Mouse (Mus musculus) forebrain, embryonic 11.5 days (tissue): ENCODE measurements around the gene Prn. TPM values are rescaled to one million over a fixed set of nuclear protein-coding genes. Genes with fewer than 3 reads are reported as not detected.

Experiments
- ATAC-seq: fragments of 200-750 bp; cut with Nextera tagmentation; replicated peaks from 2 replicates; pipeline ENCODE4 v1.8.0; 2017; ENCODE audit warnings: moderate TSS enrichment; ENCODE audit not compliant: low FRiP score
- DNase-seq: peaks from one replicate; pipeline ENCODE4 v3.0.0-alpha.2; 2017; ENCODE audit warnings: low spot score
- H3K27ac ChIP-seq: fragments of 300-500 bp; sonication (generic); 2 replicates; pipeline ENCODE4 v1.5.1; 2014; ENCODE audit warnings: low read depth, low read length
- H3K27me3 ChIP-seq: fragments of 300-500 bp; sonication (generic); 2 replicates; pipeline ENCODE4 v1.6.1; 2014; ENCODE audit warnings: mild to moderate bottlenecking, low read length, mixed read lengths; ENCODE audit not compliant: control insufficient read depth, insufficient read depth
- H3K36me3 ChIP-seq: fragments of 300-500 bp; sonication (generic); 2 replicates; pipeline ENCODE4 v1.6.1; 2014; ENCODE audit warnings: mild to moderate bottlenecking, low read length, moderate library complexity, mixed read lengths; ENCODE audit not compliant: control insufficient read depth, insufficient read depth
- H3K4me1 ChIP-seq: fragments of 300-500 bp; sonication (generic); replicated peaks from 2 replicates; pipeline ENCODE4 v1.6.1; 2014; ENCODE audit warnings: low read length, mixed read lengths; ENCODE audit not compliant: control insufficient read depth, insufficient read depth
- H3K4me2 ChIP-seq: fragments of 300-500 bp; sonication (generic); 2 replicates; pipeline ENCODE4 v1.6.1; 2014; ENCODE audit warnings: low read depth, mild to moderate bottlenecking, low read length, moderate library complexity, mixed read lengths; ENCODE audit not compliant: severe bottlenecking
- H3K4me3 ChIP-seq: fragments of 300-500 bp; sonication (generic); 2 replicates; pipeline ENCODE4 v1.5.1; 2014; ENCODE audit warnings: low read depth, low read length
- H3K9ac ChIP-seq: fragments of 300-500 bp; sonication (generic); 2 replicates; pipeline ENCODE4 v1.6.1; 2014; ENCODE audit warnings: low read length
- H3K9me3 ChIP-seq: fragments of 300-500 bp; sonication (generic); 2 replicates; pipeline ENCODE4 v1.6.1; 2016; ENCODE audit warnings: low read length, mixed read lengths; ENCODE audit not compliant: control insufficient read depth
- WGBS: fragments of 180-500 bp; shearing (Covaris S2); extraction: QIAGEN DNeasy Blood & Tissue Kit; methylation state at CpG from one replicate; pipeline ENCODE4 v1.1.7; 2014; 5-methylcytosine and 5-hydroxymethylcytosine counted together
- polyA plus RNA-seq: library from polyadenylated mRNA; unstranded; fragments of >200 nt; fragmentation: Nextera tagmentation; extraction: Ambion mirVana; gene quantifications from 2 replicates; pipeline ENCODE4 v1.2.1, GENCODE M21; 2014

The Prn gene
- polyA plus RNA-seq, 1 experiment from 2014 or later, result not detected

DNA sequence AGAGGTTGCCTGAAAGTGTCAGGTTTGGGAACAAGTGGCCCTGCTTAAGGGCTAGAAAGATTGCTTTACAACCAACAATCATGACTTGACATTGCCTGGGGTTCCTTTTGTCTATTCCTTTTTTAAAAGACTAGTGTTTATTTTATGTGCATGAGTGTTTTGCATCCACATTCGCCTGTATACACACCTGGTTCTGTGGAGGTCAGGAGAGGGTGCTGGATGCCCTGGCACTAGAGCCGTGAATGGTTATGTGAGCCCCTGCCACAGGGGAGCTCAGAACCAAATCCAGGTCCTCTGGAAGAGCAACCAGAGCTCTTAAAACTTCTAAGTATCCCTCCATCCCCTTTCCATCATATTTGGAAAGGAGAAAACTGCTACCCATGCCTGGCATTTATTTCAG is 1.1 kb downstream of the Prn start:
- H3K36me3 ChIP-seq, result no peaks in the 10 kb centered on the region
- H3K9ac ChIP-seq, result no peak overlapping the region
- 64% methylated on average over 2 of the region's 2 CpGs for WGBS
- no peak overlapping the region for H3K27ac ChIP-seq
- H3K4me3 ChIP-seq, result peak overlapping the region; percentile 5; the same call in 1 of the 2 replicates
- H3K9me3 ChIP-seq, result no peaks in the 10 kb centered on the region
- H3K27me3 ChIP-seq, result no peaks in the 10 kb centered on the region
- DNase-seq, result no peak
- 0 out of 2 replicates have a peak, but pooled peaks cover 5% of the 10 kb centered on the region for H3K4me1 ChIP-seq
- H3K4me2 ChIP-seq, result peak overlapping the region; percentile 64; the same call in 1 of the 2 replicates
- ATAC-seq, result no peak

DNA sequence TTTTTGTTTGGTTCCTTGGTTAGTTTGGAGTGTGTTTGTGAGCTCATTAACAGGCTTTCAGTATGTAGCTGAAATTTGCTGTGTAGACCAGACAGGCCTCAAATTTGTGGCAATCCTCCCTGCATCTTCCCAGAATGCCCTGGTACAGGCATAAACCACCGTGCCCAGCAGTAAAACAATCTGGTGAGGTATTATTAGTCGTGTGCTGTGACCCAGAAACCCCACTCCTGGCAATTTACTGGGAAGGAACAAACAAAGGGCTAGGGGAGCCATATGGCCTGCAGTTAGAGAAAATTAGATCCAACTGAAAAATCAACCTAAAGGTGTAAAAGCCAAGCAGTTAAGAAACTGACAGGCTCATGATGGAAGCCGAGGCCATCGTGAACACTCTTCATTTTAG is 1.6 kb downstream of the Prn start:
- WGBS, result 31% methylated on average over 4 of the region's 4 CpGs
- H3K4me3 ChIP-seq, result no peak overlapping the region
- no peak overlapping the region for H3K9ac ChIP-seq
- H3K27ac ChIP-seq, result no peak overlapping the region
- H3K4me1 ChIP-seq, result 0 out of 2 replicates have a peak, but pooled peaks cover 5% of the 10 kb centered on the region
- H3K36me3 ChIP-seq, result no peaks in the 10 kb centered on the region
- ATAC-seq (no peak), DNase-seq (no peak)
- H3K4me2 ChIP-seq, result peak overlapping the region; percentile 15; the same call in 1 of the 2 replicates
- no peaks in the 10 kb centered on the region for H3K27me3 ChIP-seq
- H3K9me3 ChIP-seq, result no peaks in the 10 kb centered on the region

GRCm38 (mm10) chr2:131912526-131913258 is 2.9 kb downstream of the Prn start:
- H3K36me3 ChIP-seq, result no peaks in the 10 kb centered on the region
- no peak overlapping the region for H3K4me2 ChIP-seq
- 83% methylated on average over 8 of the region's 8 CpGs for WGBS
- H3K4me1 ChIP-seq, result 0 out of 2 replicates have a peak, but pooled peaks cover 5% of the 10 kb centered on the region
- no peak for DNase-seq
- no peaks in the 10 kb centered on the region for H3K9me3 ChIP-seq
- ATAC-seq, result no peak
- H3K27ac ChIP-seq, result no peak overlapping the region
- no peak overlapping the region for H3K4me3 ChIP-seq
- H3K9ac ChIP-seq, result no peak overlapping the region
- no peaks in the 10 kb centered on the region for H3K27me3 ChIP-seq

DNA sequence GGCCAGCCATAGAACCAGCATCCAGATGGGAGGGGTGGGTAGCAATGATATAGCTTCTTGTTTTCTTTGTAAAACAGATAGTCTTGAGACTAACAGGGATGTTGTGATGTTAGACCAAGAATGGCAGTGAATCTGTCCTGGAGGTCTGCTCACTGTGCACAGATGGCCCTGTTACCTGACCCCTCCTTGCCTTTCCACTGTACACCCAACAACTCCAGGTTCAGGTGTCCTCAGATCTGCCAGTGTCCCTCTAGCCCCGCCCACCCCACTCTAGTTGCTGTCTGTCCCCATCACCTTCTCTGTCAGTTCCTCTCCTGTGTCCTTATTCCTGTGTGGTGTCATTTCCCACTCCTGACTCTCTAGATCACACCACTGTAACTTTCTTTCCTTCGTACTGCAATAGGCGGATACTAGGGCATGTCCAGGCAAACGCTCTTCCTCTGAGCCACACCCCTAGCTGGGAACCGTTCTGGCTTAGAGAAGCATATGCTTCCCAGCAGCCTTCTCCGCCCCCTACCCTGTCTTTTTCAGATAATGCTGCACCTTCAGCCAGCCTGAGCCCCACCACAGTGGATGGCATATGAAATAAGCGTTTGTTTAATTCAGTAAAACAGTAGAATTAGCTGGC is 22.6 kb downstream of the Prn start:
- H3K27me3 ChIP-seq, result no peaks in the 10 kb centered on the region
- no peak for ATAC-seq
- no peak overlapping the region for H3K27ac ChIP-seq
- DNase-seq, result no peak
- no peak overlapping the region for H3K4me2 ChIP-seq
- H3K9ac ChIP-seq, result no peak overlapping the region
- H3K9me3 ChIP-seq, result no peaks in the 10 kb centered on the region
- no peaks in the 10 kb centered on the region for H3K4me1 ChIP-seq
- no peak overlapping the region for H3K4me3 ChIP-seq
- H3K36me3 ChIP-seq, result no peaks in the 10 kb centered on the region
- 76% methylated on average over 7 of the region's 7 CpGs for WGBS

- Histone ChIP-seq H3K36me3 (no peaks in the 10 kb centered on the region), H3K4me2 (no peak overlapping the region), H3K4me1 (no peaks in the 10 kb centered on the region), H3K4me3 (no peak overlapping the region), H3K9ac (no peak overlapping the region), H3K27ac (no peak overlapping the region), H3K27me3 (no peaks in the 10 kb centered on the region), H3K9me3 (no peaks in the 10 kb centered on the region)
- 31% methylated on average over 6 of the region's 6 CpGs for WGBS
- ATAC-seq (peak; percentile 46; the same call in 1 of the 2 replicates), DNase-seq (no peak)
These were observed 23.3 kb downstream of the Prn start for GRCm38 (mm10) chr2:131933013-131933412.

- no peak for DNase-seq
- H3K36me3 ChIP-seq, result no peaks in the 10 kb centered on the region
- no peak for ATAC-seq
- no peaks in the 10 kb centered on the region for H3K9me3 ChIP-seq
- H3K9ac ChIP-seq, result no peak overlapping the region
- H3K27me3 ChIP-seq, result no peaks in the 10 kb centered on the region
- H3K4me2 ChIP-seq, result no peak overlapping the region
- WGBS, result 44% methylated on average over 3 of the region's 3 CpGs
- H3K4me1 ChIP-seq, result no peaks in the 10 kb centered on the region
- H3K27ac ChIP-seq, result no peak overlapping the region
- H3K4me3 ChIP-seq, result no peak overlapping the region
These were observed 23.8 kb downstream of the Prn start for GRCm38 (mm10) chr2:131933598-131933997.

DNA sequence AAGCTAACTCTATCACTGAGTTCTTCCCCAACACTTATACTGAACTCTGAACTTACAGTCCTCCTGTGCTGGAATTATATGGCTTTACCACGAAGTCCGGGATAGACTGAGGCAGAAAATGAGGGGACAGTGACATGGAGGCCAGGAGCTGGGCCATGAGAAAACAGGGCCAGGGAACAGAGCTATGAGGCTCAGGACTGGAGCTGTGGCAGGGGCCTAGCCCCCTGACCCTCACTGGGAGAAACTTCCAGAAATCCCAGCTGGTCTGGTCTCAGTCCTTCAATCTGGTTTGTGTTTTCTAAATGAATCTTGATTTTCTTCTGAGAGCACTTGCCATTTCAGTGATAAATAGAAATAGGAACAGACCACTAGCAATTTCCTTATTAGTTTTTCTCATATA is 24.5 kb downstream of the Prn start:
- no peaks in the 10 kb centered on the region for H3K9me3 ChIP-seq
- H3K27ac ChIP-seq, result no peak overlapping the region
- no peaks in the 10 kb centered on the region for H3K27me3 ChIP-seq
- H3K9ac ChIP-seq, result no peak overlapping the region
- no peak for DNase-seq
- no peaks in the 10 kb centered on the region for H3K36me3 ChIP-seq
- ATAC-seq, result no peak
- H3K4me1 ChIP-seq, result no peaks in the 10 kb centered on the region
- H3K4me3 ChIP-seq, result no peak overlapping the region
- no peak overlapping the region for H3K4me2 ChIP-seq
- 96% methylated on average over 2 of the region's 2 CpGs for WGBS

- no peak overlapping the region for H3K9ac ChIP-seq
- 86% methylated on average over 10 of the region's 10 CpGs for WGBS
- no peak overlapping the region for H3K4me3 ChIP-seq
- H3K4me2 ChIP-seq, result no peak overlapping the region
- ATAC-seq, result no peak
- DNase-seq, result no peak
- H3K4me1 ChIP-seq, result no peaks in the 10 kb centered on the region
- H3K36me3 ChIP-seq, result no peaks in the 10 kb centered on the region
- no peaks in the 10 kb centered on the region for H3K9me3 ChIP-seq
- no peaks in the 10 kb centered on the region for H3K27me3 ChIP-seq
- no peak overlapping the region for H3K27ac ChIP-seq
These were observed 25.8 kb downstream of the Prn start for GRCm38 (mm10) chr2:131935390-131936105.
